Mouse (Mus musculus): ENCODE data around the gene Coro1a. TPM values are rescaled to one million over a fixed set of nuclear protein-coding genes. Genes with fewer than 3 reads are reported as not detected.

Gene Coro1a
- polyA plus RNA-seq, 1 experiment from 2014 or later = 86.6 TPM

GRCm38 (mm10) chr7:126655695-126656094, 51.9 kb downstream of the Coro1a start:
- H3K9ac ChIP-seq = 0 out of 2 replicates have a peak overlapping the region, but pooled peaks have one; percentile 17
- ATAC-seq = 0 out of 2 replicates have a peak, but pooled peaks have one; percentile 25
- H3K4me3 ChIP-seq = no peak overlapping the region
- peaks cover 66% of the 10 kb centered on the region for H3K4me1 ChIP-seq
- peak overlapping the region; percentile 70 for H3K27ac ChIP-seq
- no peak overlapping the region for H3K4me2 ChIP-seq
- H3K9me3 ChIP-seq (replicated peaks) = no peaks in the 10 kb centered on the region
- no peaks in the 10 kb centered on the region for H3K27me3 ChIP-seq (replicated peaks)
- WGBS (ENCODE audit: insufficient replicate concordance) = 58% methylated on average over 3 of the region's 3 CpGs
- H3K36me3 ChIP-seq = peaks cover 10% of the 10 kb centered on the region; the same call in 1 of the 2 replicates

GRCm38 (mm10) chr7:126653991-126654390, 53.6 kb downstream of the Coro1a start:
- no peak overlapping the region for H3K4me2 ChIP-seq
- no peaks in the 10 kb centered on the region for H3K9me3 ChIP-seq (replicated peaks)
- H3K4me1 ChIP-seq = peaks cover 76% of the 10 kb centered on the region
- H3K27me3 ChIP-seq (replicated peaks) = no peaks in the 10 kb centered on the region
- ATAC-seq = no peak
- H3K9ac ChIP-seq = no peak overlapping the region
- H3K36me3 ChIP-seq = peaks cover 10% of the 10 kb centered on the region; the same call in 1 of the 2 replicates
- H3K4me3 ChIP-seq = no peak overlapping the region
- WGBS (ENCODE audit: insufficient replicate concordance) = 51% methylated on average over 2 of the region's 2 CpGs
- 0 out of 2 replicates have a peak overlapping the region, but pooled peaks have one; percentile 24 for H3K27ac ChIP-seq

- Histone ChIP-seq H3K27me3 (replicated peaks) (no peaks in the 10 kb centered on the region), H3K4me1 (peaks cover 63% of the 10 kb centered on the region), H3K9me3 (replicated peaks) (no peaks in the 10 kb centered on the region), H3K4me2 (peak overlapping the region; percentile 85), H3K9ac (peak overlapping the region; percentile 18; the same call in 1 of the 2 replicates), H3K4me3 (no peak overlapping the region), H3K36me3 (peaks cover 4% of the 10 kb centered on the region; the same call in 1 of the 2 replicates), H3K27ac (peak overlapping the region; percentile 92)
- ATAC-seq = peak; percentile 36; the same call in 1 of the 2 replicates
- WGBS (ENCODE audit: insufficient replicate concordance) = 6% methylated on average over 2 of the region's 2 CpGs
Observed at GRCm38 (mm10) chr7:126650852-126651251, 56.7 kb downstream of the Coro1a start.

Other genes starting within 250 kb of the Coro1a start
- 0.17 and 1.5 TPM in 2 replicates for gene Atp2a1, start 244.7 kb downstream of the Coro1a start, polyA plus RNA-seq (2016; fragmentation: Nextera tagmentation; extraction: Ambion mirVana)
- 17.0 and 17.5 TPM in 2 replicates for gene Sh2b1, start 232.4 kb downstream of the Coro1a start, polyA plus RNA-seq (2016; fragmentation: Nextera tagmentation; extraction: Ambion mirVana)
- gene Tufm, start 220.4 kb downstream of the Coro1a start, polyA plus RNA-seq (2016; fragmentation: Nextera tagmentation; extraction: Ambion mirVana) = 120 and 129 TPM in 2 replicates
- 48.7 and 49.4 TPM in 2 replicates for gene Atxn2l, start 204.3 kb downstream of the Coro1a start, polyA plus RNA-seq (2016; fragmentation: Nextera tagmentation; extraction: Ambion mirVana)
- gene Eif3c, start 141.4 kb downstream of the Coro1a start, polyA plus RNA-seq (2016; fragmentation: Nextera tagmentation; extraction: Ambion mirVana) = 157 and 164 TPM in 2 replicates
- 0.77 and 1.1 TPM in 2 replicates for gene Apobr, start 122.8 kb downstream of the Coro1a start, polyA plus RNA-seq (2016; fragmentation: Nextera tagmentation; extraction: Ambion mirVana)
- 12.5 TPM in 2 replicates for gene Cln3, start 122.0 kb downstream of the Coro1a start, polyA plus RNA-seq (2016; fragmentation: Nextera tagmentation; extraction: Ambion mirVana)
- gene Il27, start 112.8 kb downstream of the Coro1a start, polyA plus RNA-seq (2016; fragmentation: Nextera tagmentation; extraction: Ambion mirVana) = not detected in 2 replicates
- gene Nupr1, start 76.9 kb downstream of the Coro1a start, polyA plus RNA-seq (2016; fragmentation: Nextera tagmentation; extraction: Ambion mirVana) = 3.2 and 3.7 TPM in 2 replicates
- gene Sgf29, start 58.5 kb downstream of the Coro1a start, polyA plus RNA-seq (2016; fragmentation: Nextera tagmentation; extraction: Ambion mirVana) = 36.3 and 42.4 TPM in 2 replicates
- gene Sult1a1, start 31.4 kb downstream of the Coro1a start, polyA plus RNA-seq (2016; fragmentation: Nextera tagmentation; extraction: Ambion mirVana) = 0.24 and 0.50 TPM in 2 replicates
- gene Bola2, start 12.4 kb downstream of the Coro1a start, polyA plus RNA-seq (2016; fragmentation: Nextera tagmentation; extraction: Ambion mirVana) = 134 and 153 TPM in 2 replicates
- gene Slx1b, start 12.0 kb downstream of the Coro1a start, polyA plus RNA-seq (2016; fragmentation: Nextera tagmentation; extraction: Ambion mirVana) = 4.5 and 5.1 TPM in 2 replicates
- gene Mapk3, start 51.8 kb upstream of the Coro1a start, polyA plus RNA-seq (2016; fragmentation: Nextera tagmentation; extraction: Ambion mirVana) = 23.7 and 25.0 TPM in 2 replicates
- gene Gdpd3, start 58.5 kb upstream of the Coro1a start, polyA plus RNA-seq (2016; fragmentation: Nextera tagmentation; extraction: Ambion mirVana) = 0.54 and 0.78 TPM in 2 replicates
- 77.2 and 78.5 TPM in 2 replicates for gene Ypel3, start 69.2 kb upstream of the Coro1a start, polyA plus RNA-seq (2016; fragmentation: Nextera tagmentation; extraction: Ambion mirVana)
- gene Tbx6, start 73.7 kb upstream of the Coro1a start, polyA plus RNA-seq (2016; fragmentation: Nextera tagmentation; extraction: Ambion mirVana) = 0.33 and 0.50 TPM in 2 replicates
- gene Ppp4c, start 84.7 kb upstream of the Coro1a start, polyA plus RNA-seq (2016; fragmentation: Nextera tagmentation; extraction: Ambion mirVana) = 191 and 205 TPM in 2 replicates
- gene Fam57b, start 89.9 kb upstream of the Coro1a start, polyA plus RNA-seq (2016; fragmentation: Nextera tagmentation; extraction: Ambion mirVana) = not detected in 2 replicates
- not detected in 2 replicates for gene 4930451I11Rik, start 123.9 kb upstream of the Coro1a start, polyA plus RNA-seq (2016; fragmentation: Nextera tagmentation; extraction: Ambion mirVana)
- 0.15 and 0.24 TPM in 2 replicates for gene Doc2a, start 139.6 kb upstream of the Coro1a start, polyA plus RNA-seq (2016; fragmentation: Nextera tagmentation; extraction: Ambion mirVana)
- gene Hirip3, start 154.2 kb upstream of the Coro1a start, polyA plus RNA-seq (2016; fragmentation: Nextera tagmentation; extraction: Ambion mirVana) = 20.3 and 22.0 TPM in 2 replicates
- gene Ino80e, start 154.6 kb upstream of the Coro1a start, polyA plus RNA-seq (2016; fragmentation: Nextera tagmentation; extraction: Ambion mirVana) = 70.5 and 73.0 TPM in 2 replicates
- 20.1 and 20.6 TPM in 2 replicates for gene Taok2, start 176.9 kb upstream of the Coro1a start, polyA plus RNA-seq (2016; fragmentation: Nextera tagmentation; extraction: Ambion mirVana)
- 16.7 and 16.9 TPM in 2 replicates for gene Tmem219, start 215.1 kb upstream of the Coro1a start, polyA plus RNA-seq (2016; fragmentation: Nextera tagmentation; extraction: Ambion mirVana)
- gene Kctd13, start 221.1 kb upstream of the Coro1a start, polyA plus RNA-seq (2016; fragmentation: Nextera tagmentation; extraction: Ambion mirVana) = 10.3 and 10.7 TPM in 2 replicates
- gene Asphd1, start 241.8 kb upstream of the Coro1a start, polyA plus RNA-seq (2016; fragmentation: Nextera tagmentation; extraction: Ambion mirVana) = not detected in 2 replicates
- gene Sez6l2, start 242.8 kb upstream of the Coro1a start, polyA plus RNA-seq (2016; fragmentation: Nextera tagmentation; extraction: Ambion mirVana) = 0.06 and 0.39 TPM in 2 replicates